Mouse (Mus musculus): ENCODE measurements at regions not wholly inside any gene's neighbourhood (a gene's known extent, or its start where the extent isn't known, plus 50 kb on each side); places are given as distances from the start of the nearest gene placed in this dataset.
A peak's percentile ranks its signal among the peaks of the same experiment; 100 is the strongest.
"Not testable (repeated sequence)": the region's sequence is repeated elsewhere in the genome, so short reads cannot be mapped to it uniquely, and the experiment has no call there.

GRCm38 (mm10) chr2:179142313-179142712, 299.9 kb upstream of the Cdh4 start:
- DNase-seq: no peak

DNA sequence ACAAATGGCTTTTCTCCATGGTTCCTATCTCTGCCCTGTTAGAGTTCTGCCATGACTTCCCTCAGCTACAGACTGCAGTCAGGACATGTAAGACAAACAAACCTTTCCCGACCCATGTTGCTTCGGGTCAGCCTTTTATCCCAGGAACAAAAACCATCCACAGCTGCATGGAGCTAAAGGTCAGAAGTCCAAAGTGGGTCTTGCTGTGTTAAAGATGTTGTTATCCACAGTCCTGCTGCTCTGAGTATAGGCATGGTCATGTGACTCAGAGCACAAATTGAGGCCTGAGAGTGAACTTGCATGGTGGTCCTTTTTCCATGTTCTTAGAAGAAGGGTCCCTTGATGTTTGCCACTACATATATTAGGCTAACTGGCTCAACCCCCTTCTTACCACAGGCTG, 296.5 kb upstream of the Cdh4 start:
- DNase-seq: no peak

GRCm38 (mm10) chr2:179146274-179146673, 296.0 kb upstream of the Cdh4 start:
- no peak for DNase-seq

- DNase-seq: no peak
These were observed 294.0 kb upstream of the Cdh4 start for GRCm38 (mm10) chr2:179148194-179148593.

DNA sequence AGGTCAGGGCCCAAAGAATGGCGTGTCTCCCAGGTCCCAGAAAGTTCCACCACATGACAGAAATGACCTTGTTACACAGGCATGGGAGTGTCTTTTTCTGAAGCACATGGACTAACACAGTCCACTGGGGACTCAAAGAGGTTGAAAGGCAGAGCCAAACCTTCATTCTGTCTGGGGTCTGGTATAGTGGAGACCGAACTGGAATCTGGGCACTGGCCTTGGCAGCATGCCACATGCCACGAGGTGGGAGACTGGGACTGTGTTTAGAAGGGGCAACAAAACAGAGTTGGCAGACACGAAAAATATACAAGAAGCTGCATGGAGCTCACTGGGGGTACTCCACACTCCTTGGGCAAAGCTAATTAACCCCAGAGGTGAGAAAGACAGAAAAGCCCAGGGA, 293.6 kb upstream of the Cdh4 start:
- no peak for DNase-seq

GRCm38 (mm10) chr2:179158881-179159280, 283.4 kb upstream of the Cdh4 start:
- no peak for DNase-seq

DNA sequence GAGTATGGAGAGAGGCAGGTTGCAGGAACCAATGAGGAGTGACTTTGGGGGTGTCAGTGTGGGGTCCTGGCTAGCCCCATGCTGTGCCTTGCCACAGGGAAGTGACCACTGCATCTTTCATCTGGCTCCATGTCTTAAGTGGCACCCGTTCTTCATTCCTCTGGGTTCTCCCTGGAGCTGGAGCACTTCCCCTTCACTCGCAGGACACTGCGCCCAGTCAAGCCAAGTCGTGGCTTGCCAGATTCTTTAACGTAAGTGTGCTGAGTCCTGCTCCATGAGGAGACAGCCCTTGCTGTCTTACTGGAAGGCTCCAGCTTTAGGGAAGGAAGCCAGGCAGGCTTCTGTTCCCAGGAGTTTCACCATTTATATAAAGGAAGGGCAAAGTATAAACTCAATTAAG, 279.1 kb upstream of the Cdh4 start:
- DNase-seq: no peak

DNA sequence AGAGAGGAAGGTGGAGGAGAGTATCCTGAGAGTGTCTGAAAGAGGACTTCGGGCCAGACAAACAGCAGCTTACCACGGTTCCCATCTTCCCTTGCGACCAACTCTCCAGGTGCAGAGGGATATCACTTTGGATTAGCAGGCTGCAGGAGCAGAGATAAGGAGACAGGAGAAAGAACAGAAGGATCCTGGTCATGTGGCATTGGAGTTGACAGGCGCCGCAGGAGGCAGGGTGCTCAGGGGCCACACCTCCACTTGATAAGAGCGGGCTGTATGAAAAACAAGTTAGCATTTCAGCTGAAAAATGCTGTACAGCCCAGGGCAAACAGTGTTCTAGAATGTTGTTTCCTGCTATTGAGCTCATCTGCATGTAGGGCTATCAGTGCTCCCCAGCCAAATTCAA, 272.1 kb upstream of the Cdh4 start:
- DNase-seq: no peak

DNA sequence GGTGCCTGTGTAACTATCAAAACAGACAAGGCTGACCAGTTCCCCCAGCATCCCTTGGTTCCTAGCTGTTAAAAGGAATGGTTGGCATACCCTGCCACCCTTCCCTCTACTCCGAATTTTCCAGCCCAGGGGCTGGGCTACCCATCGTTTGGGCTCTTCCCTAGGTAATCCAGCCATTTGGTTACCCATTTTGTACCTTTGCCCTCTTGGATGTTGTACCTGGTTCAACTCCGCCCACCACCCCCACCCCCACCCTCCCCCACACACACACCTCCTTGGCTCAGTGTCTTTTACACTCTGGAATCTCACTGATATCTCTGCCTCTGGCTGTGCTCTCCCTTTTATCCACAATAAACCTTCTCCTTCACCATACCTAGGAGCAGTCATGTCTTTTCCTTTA, 271.6 kb upstream of the Cdh4 start:
- peak in 1 of 2 experiments; percentile 3 for DNase-seq

DNA sequence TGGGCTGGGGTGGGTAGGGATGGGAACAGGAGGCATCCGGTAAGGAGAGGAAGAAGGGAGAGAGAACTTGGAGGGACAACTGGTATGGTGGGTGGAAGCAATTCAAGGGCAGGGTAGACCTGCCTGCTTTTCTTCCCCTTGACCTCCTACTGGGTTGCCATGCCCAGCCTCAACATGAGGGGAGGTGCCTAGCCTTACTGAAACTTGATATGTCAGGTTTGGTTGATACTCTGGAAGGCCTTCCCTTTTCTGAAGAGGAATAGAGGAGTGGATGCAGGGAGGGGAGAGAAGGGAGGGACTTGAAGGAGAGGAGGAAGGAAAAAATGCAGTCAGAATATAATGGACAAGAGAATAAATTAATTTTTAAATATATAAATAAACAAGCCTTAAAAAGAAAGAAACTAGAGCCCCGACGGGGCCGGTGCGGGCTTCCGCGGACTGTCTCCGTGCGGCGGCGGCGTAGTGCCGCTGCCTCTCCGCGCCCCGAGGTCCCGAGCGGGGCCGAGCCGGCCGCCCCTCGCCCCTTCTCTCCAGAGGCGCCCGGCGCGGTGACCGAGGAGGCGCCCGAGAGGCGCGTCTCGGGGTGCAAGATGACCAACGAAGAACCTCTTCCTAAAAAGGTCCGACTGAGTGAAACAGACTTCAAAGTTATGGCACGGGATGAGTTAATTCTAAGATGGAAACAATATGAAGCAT, 265.2 kb upstream of the Cdh4 start:
- not testable (repeated sequence) for DNase-seq

- no peak for DNase-seq
These were observed 260.9 kb upstream of the Cdh4 start for GRCm38 (mm10) chr2:179181366-179181765.

DNA sequence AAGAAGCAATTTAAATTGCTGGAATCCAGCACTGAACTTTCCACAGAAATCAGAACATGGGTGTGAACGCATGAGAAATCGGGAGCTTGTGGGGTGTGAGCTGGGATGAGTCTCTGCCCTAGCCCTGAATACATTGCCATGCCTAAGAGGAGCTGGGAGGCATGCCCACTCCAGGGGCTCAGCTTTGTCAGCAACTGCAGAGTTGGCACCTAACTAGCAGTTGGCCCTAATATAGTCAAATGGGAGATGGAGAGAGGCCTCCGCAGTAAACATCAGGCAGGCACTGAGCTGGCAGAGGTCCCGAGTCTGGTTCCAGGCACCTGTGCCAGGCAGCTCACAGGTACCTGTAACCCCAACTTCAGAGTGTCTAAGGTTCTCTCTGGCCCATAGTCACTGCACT, 260.1 kb upstream of the Cdh4 start:
- no peak for DNase-seq

GRCm38 (mm10) chr2:179192906-179193496, 249.2 kb upstream of the Cdh4 start:
- no peak for DNase-seq

- peak; percentile 82 to 85 for DNase-seq
These were observed 248.6 kb upstream of the Cdh4 start for GRCm38 (mm10) chr2:179193507-179194160.

DNA sequence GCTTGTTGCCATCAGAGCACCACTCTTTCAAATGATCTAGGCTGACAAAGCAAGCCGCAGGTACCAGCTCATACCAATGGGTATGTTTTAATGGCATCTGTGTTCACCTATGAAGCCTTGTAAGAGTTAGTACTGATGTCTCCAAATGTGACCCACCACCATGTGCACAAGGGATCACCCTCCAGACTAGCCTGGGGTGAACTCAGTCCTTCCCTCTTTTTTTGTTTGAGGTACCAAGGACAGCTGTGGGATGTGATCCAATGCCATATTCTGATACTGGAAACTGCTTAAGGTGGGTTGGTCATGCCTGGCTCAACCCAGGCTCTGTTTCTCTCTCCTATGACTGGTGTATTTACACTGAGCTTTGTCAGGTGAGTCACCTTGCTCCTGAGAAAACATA, 244.8 kb upstream of the Cdh4 start:
- DNase-seq: peak in 1 of 2 experiments; percentile 10

DNA sequence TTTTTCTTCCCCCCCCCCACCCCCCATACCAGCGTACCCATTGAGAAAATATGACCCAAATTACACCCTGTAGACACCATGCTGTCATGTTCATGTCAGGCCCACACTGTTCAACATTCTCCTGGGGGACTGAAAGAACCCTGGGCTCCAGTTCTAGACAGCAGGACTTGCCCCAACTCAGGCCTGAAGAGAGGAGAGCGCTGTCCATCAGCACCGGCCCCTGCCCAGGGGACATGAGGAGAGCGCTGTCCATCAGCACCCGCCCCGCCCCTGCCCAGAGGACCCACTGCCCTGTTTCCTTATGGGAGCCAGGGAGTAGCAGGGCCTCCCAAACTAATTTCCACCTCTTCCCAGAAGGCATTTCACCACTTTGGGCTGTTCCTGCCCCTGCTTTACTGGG, 241.7 kb upstream of the Cdh4 start:
- peak; percentile 21 to 48 for DNase-seq

DNA sequence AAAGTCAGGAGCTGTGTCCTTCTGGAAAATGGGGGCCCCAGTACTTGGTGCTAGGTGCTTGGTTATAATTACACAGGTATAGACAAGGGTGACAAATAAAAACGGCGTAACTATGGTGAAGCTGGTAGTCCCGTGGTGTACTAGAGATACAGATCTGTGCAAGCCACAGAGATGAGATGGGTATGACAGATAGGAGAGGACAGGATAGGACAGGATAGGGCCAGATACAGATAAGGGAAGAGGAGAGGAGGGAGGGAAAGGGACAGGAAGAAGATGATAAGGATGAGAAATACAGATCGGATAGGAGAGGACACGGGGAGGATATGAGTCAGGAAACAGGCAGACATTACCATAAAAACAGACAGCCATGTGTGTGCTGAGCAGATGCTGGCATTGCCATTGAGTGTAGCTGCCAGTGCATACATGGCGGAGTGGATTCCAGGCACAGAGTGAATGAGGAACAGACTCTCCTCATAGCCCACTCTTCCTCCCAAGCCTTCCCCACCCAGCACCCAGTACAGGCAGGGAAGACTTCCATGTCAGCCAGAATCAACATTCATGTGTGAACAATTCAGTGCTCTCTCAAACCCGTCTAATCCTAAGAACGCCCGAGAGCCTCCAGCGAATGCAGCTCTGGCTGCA, 231.9 kb upstream of the Cdh4 start:
- no peak for DNase-seq

GRCm38 (mm10) chr2:179216773-179217172, 225.5 kb upstream of the Cdh4 start:
- DNase-seq: no peak

DNA sequence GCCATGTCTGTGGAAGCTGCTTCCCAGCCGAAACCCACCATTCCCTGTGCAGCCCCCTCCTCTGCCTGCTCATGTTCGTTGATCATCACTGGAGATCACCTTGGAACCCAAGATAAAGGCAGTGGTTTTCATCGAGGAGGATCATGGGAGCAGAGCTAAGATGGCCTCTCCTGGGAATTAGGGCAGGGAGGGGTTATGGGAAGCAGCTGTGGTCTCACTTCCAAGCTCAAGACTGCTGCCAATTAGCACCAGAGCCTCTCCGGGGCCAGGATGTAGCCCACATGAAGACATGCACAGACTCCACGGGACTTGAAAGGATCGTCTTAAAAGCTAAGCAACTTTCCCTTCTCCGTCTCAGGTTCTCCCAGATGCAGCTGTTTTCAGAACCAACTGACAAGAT, 214.1 kb upstream of the Cdh4 start:
- no peak for DNase-seq

GRCm38 (mm10) chr2:179231708-179232354, 210.4 kb upstream of the Cdh4 start:
- no peak for DNase-seq

- DNase-seq: no peak
These were observed 204.1 kb upstream of the Cdh4 start for GRCm38 (mm10) chr2:179238166-179238565.

DNA sequence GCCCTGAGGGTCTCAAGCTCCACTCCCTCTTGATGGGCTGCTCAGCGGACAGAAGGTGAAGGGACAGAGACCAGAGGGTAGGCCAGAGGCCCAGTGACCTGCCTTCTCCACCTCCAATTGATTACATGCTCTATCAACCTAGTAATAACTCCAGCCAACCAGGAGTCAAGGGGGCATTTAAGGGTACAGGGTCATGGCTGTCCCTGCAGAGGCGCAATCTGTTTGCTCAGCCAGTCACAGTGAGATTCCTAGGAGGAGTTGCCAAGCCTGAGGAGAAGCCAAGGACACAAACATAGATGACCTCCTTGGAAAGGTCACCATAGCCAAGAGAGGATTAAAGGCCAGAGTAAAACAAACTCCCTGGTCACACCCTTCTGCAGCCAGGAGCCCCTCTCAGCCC, 181.3 kb upstream of the Cdh4 start:
- no peak for DNase-seq

GRCm38 (mm10) chr2:179263888-179264287, 178.3 kb upstream of the Cdh4 start:
- no peak for DNase-seq
